Mouse (Mus musculus) 3T3-L1 (cell line): Measurements from ENCODE around the gene Zbtb7b.

ENCODE experiments used
- DNase-seq: peaks from one replicate; pipeline ENCODE4 v3.0.0-alpha.2; 2015; ENCODE audit warnings: low read depth, low spot score

The Zbtb7b gene

DNA sequence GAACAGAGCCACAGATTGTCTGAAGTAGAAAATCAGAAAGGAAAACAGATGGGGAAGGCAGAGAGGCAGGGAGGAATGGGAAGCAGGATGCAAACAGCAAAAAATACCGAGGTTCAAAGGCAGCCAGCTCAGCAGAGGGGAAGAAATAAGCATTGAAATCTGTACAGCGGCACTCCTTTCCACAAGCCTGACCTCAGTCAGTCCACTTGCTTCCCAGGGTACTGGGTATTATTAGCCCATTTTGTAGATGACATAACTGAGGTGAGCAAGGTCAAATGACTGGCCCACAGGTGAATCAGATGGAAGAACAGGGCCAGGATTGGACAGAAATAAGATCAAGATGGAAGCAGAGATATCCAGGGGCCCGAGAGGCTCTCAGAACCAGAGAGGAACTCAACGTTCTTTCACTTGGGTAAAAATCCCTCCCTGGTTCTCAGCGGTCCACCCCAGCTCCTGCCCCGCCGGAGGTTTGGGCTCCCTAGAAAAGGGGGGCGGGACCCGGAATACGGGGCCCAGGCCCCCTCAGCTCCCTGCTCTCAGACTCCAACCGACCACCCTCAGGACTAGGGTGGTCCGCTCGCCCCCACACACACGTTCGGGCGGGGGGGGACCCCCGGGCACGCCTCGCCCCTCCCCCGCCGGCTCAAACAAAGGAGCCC, 57.4 kb downstream of the Zbtb7b start:
- peak; percentile 49 for DNase-seq

DNA sequence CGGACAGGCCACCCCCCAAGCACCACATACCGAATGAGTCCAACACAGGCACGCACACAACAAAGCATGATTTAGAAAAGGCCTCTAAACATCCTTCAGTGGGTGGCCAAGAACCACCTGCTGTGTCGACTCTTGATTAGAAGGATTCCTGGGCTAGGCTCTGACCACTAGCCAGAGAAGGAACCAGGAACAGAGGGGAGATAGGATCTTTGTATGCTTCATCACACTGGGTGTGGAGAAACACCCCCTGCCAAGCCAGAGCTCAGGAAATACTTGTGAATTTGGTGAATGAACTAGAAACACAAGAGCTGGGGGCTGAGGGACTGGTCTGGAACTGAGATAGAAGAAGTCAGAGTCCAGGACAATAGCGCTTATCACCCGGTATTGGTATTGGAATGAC, 58.0 kb downstream of the Zbtb7b start:
- DNase-seq = no peak

DNA sequence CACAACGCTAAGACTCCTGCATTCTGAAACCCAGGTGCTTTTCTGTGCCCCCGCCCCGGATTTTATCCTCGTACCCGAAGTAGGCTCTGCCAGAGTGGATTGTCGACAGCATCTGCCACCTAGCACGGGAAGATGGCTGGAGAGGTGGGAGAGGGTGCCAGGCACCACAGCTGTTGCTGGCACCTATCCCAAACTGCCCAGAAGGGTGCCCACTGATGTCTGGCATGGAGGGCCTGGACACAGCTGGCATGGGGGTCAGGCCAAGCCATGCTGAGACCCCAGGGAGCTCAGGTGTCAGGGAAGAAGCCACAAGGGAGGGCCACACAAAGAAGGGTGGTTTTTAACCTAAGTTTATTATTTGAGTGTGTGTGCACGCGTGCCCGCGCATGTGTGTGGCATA, 61.5 kb downstream of the Zbtb7b start:
- DNase-seq = no peak

DNA sequence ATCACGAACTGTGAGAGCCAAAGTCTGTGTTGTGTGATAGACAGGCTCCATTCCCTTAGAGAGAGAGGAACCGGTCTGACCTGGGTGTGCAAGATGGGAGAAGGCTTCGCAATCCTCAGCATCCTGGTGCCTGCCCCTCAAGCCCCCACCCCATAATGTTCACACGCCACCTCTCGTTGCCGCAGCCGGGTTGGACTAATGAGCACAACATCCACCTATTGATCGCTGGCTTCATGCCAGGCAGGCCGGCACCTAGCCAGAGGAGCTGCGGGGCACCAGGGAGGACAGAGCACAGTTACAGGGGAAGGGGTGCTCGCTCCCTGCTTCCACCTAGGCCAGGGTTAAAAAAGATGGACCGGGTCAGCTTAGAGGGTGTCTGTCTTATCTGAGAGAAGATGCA, 62.1 kb downstream of the Zbtb7b start:
- no peak for DNase-seq

DNA sequence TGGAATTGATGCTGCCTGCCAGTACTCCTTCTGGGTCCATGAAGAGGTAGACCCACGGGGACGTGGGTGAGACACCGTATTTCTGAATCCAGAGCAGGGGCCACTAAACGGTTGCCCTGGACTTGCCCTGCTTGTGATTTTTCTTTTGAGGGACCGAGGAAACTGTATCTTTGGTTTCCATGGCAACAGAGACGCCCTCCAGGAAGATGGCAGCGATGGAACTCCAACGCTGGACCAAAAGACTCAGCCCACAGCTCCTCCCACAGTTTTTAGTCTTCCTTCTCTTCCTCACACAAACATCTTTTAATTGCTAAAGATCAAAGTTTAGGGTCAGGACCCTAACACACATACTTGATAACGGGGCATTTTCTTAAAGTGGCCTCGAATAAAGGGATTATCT, 62.6 kb downstream of the Zbtb7b start:
- no peak for DNase-seq

DNA sequence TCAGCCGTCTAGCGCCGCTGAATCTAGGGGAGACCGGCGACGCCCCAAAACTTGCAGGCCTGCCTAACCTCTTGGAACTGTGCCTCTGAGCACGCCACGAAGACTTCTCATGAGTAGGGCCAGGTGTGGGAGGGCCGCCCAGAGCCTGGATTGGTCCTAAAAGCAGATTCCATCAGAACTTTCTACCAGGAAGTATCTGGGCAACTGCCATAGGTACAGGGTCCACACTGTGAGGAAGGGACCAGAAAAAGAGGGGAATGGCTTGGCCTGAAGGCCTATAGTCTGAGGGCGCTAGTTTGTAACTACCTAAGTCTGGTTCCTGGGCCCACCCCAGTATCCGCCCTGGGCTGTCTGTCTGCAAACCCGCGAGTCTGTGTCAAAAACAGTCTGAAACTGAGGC, 63.0 kb downstream of the Zbtb7b start:
- no peak for DNase-seq

DNA sequence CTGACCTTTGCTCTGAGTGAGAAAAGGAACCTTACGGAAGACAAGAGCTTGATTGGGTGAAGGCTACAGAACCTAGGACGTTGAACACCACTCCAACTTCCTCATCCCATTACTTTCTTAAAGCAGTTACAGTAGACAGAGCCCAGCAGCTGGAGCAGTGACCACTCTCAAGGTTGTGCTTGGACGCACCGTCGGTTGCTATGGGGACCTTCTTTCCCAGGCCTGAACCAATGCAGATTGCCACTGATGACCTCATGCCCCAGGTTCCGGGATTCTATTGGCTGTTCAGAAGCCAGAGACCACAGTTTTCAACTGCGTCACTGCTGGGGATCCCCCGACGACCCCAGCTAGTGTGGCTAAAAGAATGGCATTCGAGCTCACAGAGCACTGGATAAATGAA, 63.6 kb downstream of the Zbtb7b start:
- DNase-seq = no peak

DNA sequence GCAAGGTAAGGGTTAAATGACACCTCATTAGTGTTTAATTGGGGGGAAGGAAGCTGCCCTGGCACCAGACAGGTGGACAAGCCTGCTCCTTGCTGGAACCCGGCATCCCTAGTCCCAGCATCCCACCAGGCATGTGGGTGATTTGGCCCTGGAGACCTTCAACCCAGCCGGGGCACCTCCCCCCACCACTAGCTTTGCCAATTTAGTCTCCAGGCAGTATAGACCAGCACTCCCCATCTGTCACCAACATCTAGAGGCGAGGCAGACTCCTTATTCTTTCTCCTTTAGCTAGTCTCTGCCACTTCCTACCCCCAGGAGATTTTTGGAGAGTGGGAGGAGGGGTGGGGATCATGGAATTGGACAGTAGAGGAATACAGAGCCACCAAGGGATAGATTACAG, 64.2 kb downstream of the Zbtb7b start:
- DNase-seq = no peak

DNA sequence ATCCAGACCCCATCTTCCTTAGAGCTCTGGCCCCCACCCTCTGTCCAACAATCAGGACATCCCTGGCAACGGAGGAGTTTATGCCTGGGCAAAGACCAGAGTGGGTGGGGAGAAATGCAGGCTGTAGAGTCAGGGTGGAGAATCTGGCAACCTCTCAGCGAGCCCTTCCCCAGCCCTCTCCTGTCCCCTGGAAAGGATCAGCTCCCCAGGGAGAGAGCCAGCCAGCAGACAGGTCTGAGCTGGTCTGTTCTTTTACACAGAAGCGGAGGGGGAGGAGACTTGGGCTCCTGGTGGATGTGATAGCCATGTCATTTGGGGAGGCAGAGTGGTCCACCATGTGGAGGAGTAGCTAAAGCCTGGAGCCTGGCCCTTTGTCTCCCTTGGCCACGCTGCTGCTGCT, 66.0 kb downstream of the Zbtb7b start:
- DNase-seq = no peak
